Mouse (Mus musculus) embryonic fibroblast, embryonic 13.5 days (primary cell): ENCODE results near the gene Bsn.

Experiments
- CTCF ChIP-seq: IDR thresholded peaks from 2 replicates; pipeline ENCODE4 v1.5.1; 2011; ENCODE audit warnings: mild to moderate bottlenecking, control low read depth, low read length, moderate library complexity, borderline replicate concordance; ENCODE audit not compliant: insufficient read depth
- POLR2A ChIP-seq: IDR thresholded peaks from 2 replicates; pipeline ENCODE4 v1.6.1; 2011; ENCODE audit warnings: low read depth, mild to moderate bottlenecking, control low read depth, low read length, moderate library complexity

- no peak for TF ChIP-seq POLR2A
- no peak for TF ChIP-seq CTCF
Measured at GRCm38 (mm10) chr9:108217936-108218543, 27.9 kb upstream of the Bsn start.
